Mouse (Mus musculus) CH12.LX (cell line): ENCODE results near the gene Midn. TPM values are rescaled to one million over a fixed set of nuclear protein-coding genes. Genes with fewer than 3 reads are reported as not detected.
A peak's percentile ranks its signal among the peaks of the same experiment; 100 is the strongest.
"Not testable (repeated sequence)": the region's sequence is repeated elsewhere in the genome, so short reads cannot be mapped to it uniquely, and the experiment has no call there.

Experiments
- DNase-seq: peaks from one replicate; pipeline ENCODE4 v3.0.0-alpha.2; 2013; ENCODE audit errors: extremely low read depth
- H3K27ac ChIP-seq: 2 replicates; pipeline ENCODE4 v1.5.1; 2012; ENCODE audit warnings: low read depth, mild to moderate bottlenecking, control low read depth, moderate library complexity; ENCODE audit not compliant: insufficient read depth
- H3K27me3 ChIP-seq: replicated peaks from 2 replicates; pipeline ENCODE3; 2012; ENCODE audit warnings: inconsistent platforms
- H3K36me3 ChIP-seq, 2 experiments: replicated peaks in 1 of 2; 2 replicates each; pipeline versions ENCODE3 to v1.6.1; 2012; ENCODE audit warnings: inconsistent platforms in 1 of 2, low read length in 1 of 2, mild to moderate bottlenecking in 1 of 2, mixed read lengths in 1 of 2, moderate library complexity in 1 of 2; ENCODE audit not compliant: control insufficient read depth in 1 of 2, insufficient read depth in 1 of 2
- H3K4me1 ChIP-seq, 2 experiments: 2 replicates each; pipeline ENCODE4 v1.6.1; 2012; ENCODE audit warnings: inconsistent platforms in 1 of 2, moderate library complexity in 1 of 2; ENCODE audit not compliant: insufficient read depth in 2 of 2, control insufficient read depth in 1 of 2
- H3K4me2 ChIP-seq: 2 replicates; pipeline ENCODE4 v1.6.1; 2012; ENCODE audit warnings: low read depth, mild to moderate bottlenecking, control low read depth; ENCODE audit not compliant: poor library complexity, insufficient read depth, severe bottlenecking
- H3K4me3 ChIP-seq, 3 experiments: fragments of 150-350 bp in 1 of 3; sonication (generic) in 1 of 3; replicated peaks in 1 of 3; 2 replicates each; pipeline versions ENCODE3 to v1.5.1; 2011 to 2012; ENCODE audit warnings: low read depth in 2 of 3, low read length in 2 of 3, mild to moderate bottlenecking in 2 of 3, moderate library complexity in 2 of 3, control low read depth in 1 of 3, improper control_type of control experiment in 1 of 3, inconsistent platforms in 1 of 3, mixed read lengths in 1 of 3; ENCODE audit not compliant: poor library complexity in 1 of 3
- H3K79me2 ChIP-seq: replicated peaks from 2 replicates; pipeline ENCODE4 v1.6.1; 2012; ENCODE audit warnings: mild to moderate bottlenecking, moderate library complexity; ENCODE audit not compliant: control insufficient read depth, poor library complexity, insufficient read depth, severe bottlenecking; ENCODE audit errors: extremely low read depth
- H3K9ac ChIP-seq: 2 replicates; pipeline ENCODE4 v1.6.1; 2012; ENCODE audit warnings: low read depth, mild to moderate bottlenecking, control low read depth, moderate library complexity; ENCODE audit not compliant: insufficient read depth
- H3K9me3 ChIP-seq: replicated peaks from 2 replicates; pipeline ENCODE3; 2012; ENCODE audit warnings: low read length, inconsistent platforms, mixed read lengths
- BHLHE40 ChIP-seq: IDR thresholded peaks from 2 replicates; pipeline ENCODE4 v1.6.1; 2011; ENCODE audit warnings: mild to moderate bottlenecking, low read depth, low read length, improper control_type of control experiment
- CHD1 ChIP-seq: IDR thresholded peaks from 2 replicates; pipeline ENCODE4 v1.6.1; 2012; ENCODE audit warnings: low read depth, low read length, improper control_type of control experiment, inconsistent platforms
- CHD2 ChIP-seq: IDR thresholded peaks from 2 replicates; pipeline ENCODE4 v1.6.1; 2011; ENCODE audit warnings: low read length, improper control_type of control experiment
- ELF1 ChIP-seq: IDR thresholded peaks from 2 replicates; pipeline ENCODE4 v1.6.1; 2014; ENCODE audit warnings: low read depth, mild to moderate bottlenecking, inconsistent platforms, low read length, improper control_type of control experiment
- ETS1 ChIP-seq: conservative IDR thresholded peaks from 2 replicates; pipeline ENCODE4 v1.6.1; 2012; ENCODE audit warnings: low read depth, mild to moderate bottlenecking, inconsistent platforms, low read length, improper control_type of control experiment, moderate library complexity
- GABPA ChIP-seq: IDR thresholded peaks from 2 replicates; pipeline ENCODE4 v1.6.1; 2012; ENCODE audit warnings: low read depth, low read length, improper control_type of control experiment, inconsistent platforms; ENCODE audit not compliant: insufficient replicate concordance
- HCFC1 ChIP-seq: IDR thresholded peaks from 2 replicates; pipeline ENCODE4 v1.6.1; 2012; ENCODE audit warnings: low read depth, mild to moderate bottlenecking, inconsistent platforms, low read length, improper control_type of control experiment
- JUN ChIP-seq: IDR thresholded peaks from 2 replicates; pipeline ENCODE4 v1.6.1; 2011; ENCODE audit warnings: low read depth, mild to moderate bottlenecking, low read length, improper control_type of control experiment, moderate library complexity; ENCODE audit not compliant: insufficient read depth
- JUND ChIP-seq: conservative IDR thresholded peaks from 2 replicates; pipeline ENCODE4 v1.6.1; 2011; ENCODE audit warnings: low read depth, low read length, improper control_type of control experiment
- KAT2A ChIP-seq: IDR thresholded peaks from 2 replicates; pipeline ENCODE4 v1.6.1; 2012; ENCODE audit warnings: low read length, improper control_type of control experiment, inconsistent platforms; ENCODE audit not compliant: insufficient replicate concordance
- MAFK ChIP-seq: IDR thresholded peaks from 2 replicates; pipeline ENCODE4 v1.6.1; 2011; ENCODE audit warnings: low read length, improper control_type of control experiment; ENCODE audit not compliant: insufficient replicate concordance
- MAZ ChIP-seq: IDR thresholded peaks from 2 replicates; pipeline ENCODE4 v1.6.1; 2012; ENCODE audit warnings: low read depth, mild to moderate bottlenecking, inconsistent platforms, low read length, improper control_type of control experiment, moderate library complexity
- MXI1 ChIP-seq: IDR thresholded peaks from 2 replicates; pipeline ENCODE4 v1.6.1; 2011; ENCODE audit warnings: mild to moderate bottlenecking, low read depth, low read length, improper control_type of control experiment
- NELFE ChIP-seq: IDR thresholded peaks from 2 replicates; pipeline ENCODE4 v1.6.1; 2011; ENCODE audit warnings: low read depth, low read length, improper control_type of control experiment
- NRF1 ChIP-seq: IDR thresholded peaks from 2 replicates; pipeline ENCODE4 v1.6.1; 2014; ENCODE audit warnings: low read depth, mild to moderate bottlenecking, inconsistent platforms, low read length, improper control_type of control experiment, moderate library complexity
- POLR2A ChIP-seq: IDR thresholded peaks from 2 replicates; pipeline ENCODE4 v1.6.1; 2011; ENCODE audit warnings: low read depth, mild to moderate bottlenecking, improper control_type of control experiment, low read length
- POLR2AphosphoS2 ChIP-seq: IDR thresholded peaks from 2 replicates; pipeline ENCODE4 v1.6.1; 2011; ENCODE audit warnings: low read depth, low read length, improper control_type of control experiment
- RAD21 ChIP-seq: IDR thresholded peaks from 2 replicates; pipeline ENCODE4 v1.6.1; 2011; ENCODE audit warnings: low read depth, mild to moderate bottlenecking, low read length, improper control_type of control experiment, moderate library complexity
- SMC3 ChIP-seq: IDR thresholded peaks from 2 replicates; pipeline ENCODE4 v1.6.1; 2011; ENCODE audit warnings: low read depth, low read length, improper control_type of control experiment
- TBP ChIP-seq: conservative IDR thresholded peaks from 2 replicates; pipeline ENCODE4 v1.6.1; 2011; ENCODE audit warnings: low read depth, low read length, improper control_type of control experiment
- TCF12 ChIP-seq: IDR thresholded peaks from 2 replicates; pipeline ENCODE4 v1.6.1; 2014; ENCODE audit warnings: low read depth, mild to moderate bottlenecking, inconsistent platforms, low read length, improper control_type of control experiment
- USF2 ChIP-seq: conservative IDR thresholded peaks from 2 replicates; pipeline ENCODE4 v1.6.1; 2011; ENCODE audit warnings: low read depth, low read length, improper control_type of control experiment
- ZMIZ1 ChIP-seq: IDR thresholded peaks from 2 replicates; pipeline ENCODE4 v1.6.1; 2012; ENCODE audit warnings: low read depth, mild to moderate bottlenecking, inconsistent platforms, low read length, improper control_type of control experiment
- dilution Hi-C: fragments of 300-500 bp; cut with MboI; formaldehyde crosslinking; loops from 2 replicates; pipeline ENCODE4 v1.14.3; 2020; ENCODE audit warnings: low sequenced_read_pairs; ENCODE audit not compliant: extremely low pct_unique_long_range_greater_than_20kb, extremely low pct_ligation_motif_present
- in situ Hi-C: fragments of 300-500 bp; cut with MboI; formaldehyde crosslinking; loops from 3 replicates; pipeline ENCODE4 v1.14.3; 2019; ENCODE audit warnings: low sequenced_read_pairs, low pct_ligation_motif_present, low pct_unique_long_range_greater_than_20kb, mixed read lengths
- polyA plus RNA-seq: library from polyadenylated mRNA; unstranded; fragments of >175 nt; gene quantifications from 2 replicates; pipeline ENCODE4 v1.2.1, GENCODE M21; 2012; ENCODE audit warnings: low read depth; ENCODE audit not compliant: insufficient read length
- total RNA-seq, 2 experiments: library from RNA; depleted of rRNA; stranded (reverse); fragments of 300-350 nt in 1 of 2; fragments of >200 nt in 1 of 2; gene quantifications; 2 replicates each; pipeline ENCODE4 v1.2.3; 2012 to 2014

Gene Midn
- total and polyA plus RNA-seq, 3 experiments, result 4.7 to 33.2 (median 16.2) TPM

DNA sequence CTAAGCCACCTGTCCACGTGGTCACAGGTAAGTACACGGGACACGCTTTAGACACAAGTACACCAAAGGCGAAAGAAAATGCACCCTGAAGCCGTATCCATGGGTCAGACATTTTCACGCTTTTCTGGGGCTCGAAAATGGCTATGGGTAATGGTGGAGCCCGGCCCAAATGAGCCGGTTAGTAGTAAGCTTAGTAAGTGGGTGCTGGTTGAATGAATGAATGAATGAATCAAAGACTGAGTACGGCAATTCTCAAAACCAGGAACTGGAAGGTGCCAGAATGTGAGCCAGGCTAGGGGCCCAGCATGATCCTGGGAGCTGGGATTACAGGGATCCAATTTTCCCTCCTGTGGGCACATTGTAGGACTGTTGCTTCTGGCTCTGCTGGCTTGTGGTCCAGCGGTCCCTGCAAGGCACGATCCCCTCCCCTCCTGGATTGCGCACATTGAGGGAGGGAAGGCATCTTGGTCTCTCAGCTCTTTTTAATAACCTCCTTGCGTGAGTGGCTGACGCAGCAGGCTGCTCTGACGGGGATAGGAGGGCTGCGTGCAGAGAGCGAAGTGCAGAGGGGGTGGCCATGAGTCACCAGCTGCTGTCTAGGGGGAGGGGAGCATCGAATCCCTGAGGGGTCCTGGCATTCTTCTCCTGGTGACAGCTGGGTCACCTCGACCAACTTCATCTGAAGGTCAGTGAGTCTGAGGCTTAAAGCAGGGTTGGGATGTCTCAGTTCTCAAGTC lies 17.5 kb downstream of the Midn start, which contains the start of gene Cirbp (continued):
- TF ChIP-seq MAZ, result peak; percentile 90; the same call in 1 of the 2 replicates
- TF ChIP-seq POLR2AphosphoS2, result no peak
- TF ChIP-seq CHD1, result no peak
- TF ChIP-seq ELF1, result no peak
- TF ChIP-seq SMC3, result no peak

DNA sequence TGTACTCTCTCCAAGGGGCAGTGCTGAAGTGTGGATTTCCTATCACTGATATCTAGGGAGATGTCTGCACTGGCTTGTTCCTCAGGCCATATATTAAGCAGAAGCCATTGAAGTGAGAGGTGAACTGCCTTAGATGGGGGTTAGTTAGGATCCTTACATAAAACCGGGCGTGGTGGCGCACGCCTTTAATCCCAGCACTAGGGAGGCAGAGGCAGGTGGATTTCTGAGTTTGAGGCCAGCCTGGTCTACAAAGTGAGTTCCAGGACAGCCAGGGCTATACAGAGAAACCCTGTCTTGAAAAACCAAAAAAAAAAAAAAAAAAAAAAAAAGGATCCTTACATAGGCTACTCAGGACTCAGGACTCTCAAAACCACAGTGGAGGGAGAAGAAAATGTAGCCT lies 18.1 kb downstream of the Midn start:
- H3K4me3 ChIP-seq, result peak overlapping the region in 2 of 3 experiments; percentile 31 to 39
- H3K4me1 ChIP-seq, result peaks cover 20 to 64% of the 10 kb centered on the region in 2 experiments
- dilution Hi-C loops, H3K27me3 ChIP-seq, H3K9me3 ChIP-seq, DNase-seq, in situ Hi-C loops: not testable (repeated sequence)
- peak overlapping the region; percentile 95 for H3K4me2 ChIP-seq
- peaks cover 16% of the 10 kb centered on the region for H3K79me2 ChIP-seq
- H3K9ac ChIP-seq, result peak overlapping the region; percentile 68
- H3K36me3 ChIP-seq, result peaks cover 13 to 18% of the 10 kb centered on the region in 2 experiments
- peak overlapping the region; percentile 59 for H3K27ac ChIP-seq

DNA sequence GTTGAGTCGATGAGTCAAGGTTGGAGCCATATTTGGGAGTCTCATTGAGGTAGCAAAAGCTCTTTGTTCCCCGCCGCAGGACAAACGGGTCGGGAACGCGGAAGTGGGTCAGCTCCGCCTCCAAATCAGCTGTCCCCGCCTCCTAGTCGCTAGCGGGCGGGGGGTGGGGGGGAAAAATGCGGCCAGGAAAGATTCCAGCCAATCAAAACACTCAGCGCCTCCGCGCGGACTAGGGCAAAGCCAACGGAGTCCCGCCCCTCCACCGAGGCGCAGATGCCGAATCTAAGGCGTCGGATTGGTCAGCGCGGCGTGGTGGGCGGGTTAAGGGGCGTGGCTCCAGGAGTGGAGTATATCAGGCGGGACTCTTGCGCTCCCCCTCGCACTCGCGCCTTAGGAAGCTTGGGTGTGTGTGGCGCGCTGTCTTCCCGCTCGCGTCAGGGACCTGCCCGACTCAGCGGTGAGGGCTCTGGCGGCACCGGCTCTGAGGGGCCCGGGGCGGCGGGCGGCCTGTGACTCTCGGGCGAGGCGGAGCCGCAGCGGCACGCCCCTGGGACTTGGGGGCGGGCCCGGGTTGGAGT lies 19.5 kb downstream of the Midn start:
- no peaks in the 10 kb centered on the region for H3K9me3 ChIP-seq
- peak overlapping the region; percentile 81 for H3K27ac ChIP-seq
- H3K4me1 ChIP-seq, result peaks cover 16 to 62% of the 10 kb centered on the region in 2 experiments
- peaks cover 25 to 31% of the 10 kb centered on the region in 2 experiments for H3K36me3 ChIP-seq
- H3K27me3 ChIP-seq, result no peaks in the 10 kb centered on the region
- H3K79me2 ChIP-seq, result peaks cover 16% of the 10 kb centered on the region
- peak overlapping the region; percentile 63 to 67 (median 66) for H3K4me3 ChIP-seq
- TF ChIP-seq JUND (no peak), GABPA (no peak), CHD1 (no peak), MXI1 (no peak), BHLHE40 (no peak), ELF1 (peak; percentile 99), NELFE (peak; percentile 99), ETS1 (no peak), CHD2 (0 out of 2 replicates have a peak, but pooled peaks have one; percentile 34), TCF12 (peak; percentile 59; the same call in 1 of the 2 replicates), MAZ (peak; percentile 39; the same call in 1 of the 2 replicates), RAD21 (no peak), MAFK (no peak), NRF1 (no peak), JUN (no peak), TBP (peak; percentile 95), HCFC1 (peak; percentile 48; the same call in 1 of the 2 replicates), KAT2A (no peak), USF2 (no peak), ZMIZ1 (peak; percentile 98), POLR2AphosphoS2 (peak; percentile 99), POLR2A (peak; percentile 100)
- TF ChIP-seq, all 38 proteins: peak for 10
- dilution Hi-C loops (no loop called here), in situ Hi-C loops (no loop called here)
- peak overlapping the region; percentile 83; the same call in 1 of the 2 replicates for H3K4me2 ChIP-seq
- H3K9ac ChIP-seq, result peak overlapping the region; percentile 86
- peak; percentile 98 for DNase-seq
